Mouse (Mus musculus): Measurements from ENCODE around the gene Pde4dip.

Gene Pde4dip

DNA sequence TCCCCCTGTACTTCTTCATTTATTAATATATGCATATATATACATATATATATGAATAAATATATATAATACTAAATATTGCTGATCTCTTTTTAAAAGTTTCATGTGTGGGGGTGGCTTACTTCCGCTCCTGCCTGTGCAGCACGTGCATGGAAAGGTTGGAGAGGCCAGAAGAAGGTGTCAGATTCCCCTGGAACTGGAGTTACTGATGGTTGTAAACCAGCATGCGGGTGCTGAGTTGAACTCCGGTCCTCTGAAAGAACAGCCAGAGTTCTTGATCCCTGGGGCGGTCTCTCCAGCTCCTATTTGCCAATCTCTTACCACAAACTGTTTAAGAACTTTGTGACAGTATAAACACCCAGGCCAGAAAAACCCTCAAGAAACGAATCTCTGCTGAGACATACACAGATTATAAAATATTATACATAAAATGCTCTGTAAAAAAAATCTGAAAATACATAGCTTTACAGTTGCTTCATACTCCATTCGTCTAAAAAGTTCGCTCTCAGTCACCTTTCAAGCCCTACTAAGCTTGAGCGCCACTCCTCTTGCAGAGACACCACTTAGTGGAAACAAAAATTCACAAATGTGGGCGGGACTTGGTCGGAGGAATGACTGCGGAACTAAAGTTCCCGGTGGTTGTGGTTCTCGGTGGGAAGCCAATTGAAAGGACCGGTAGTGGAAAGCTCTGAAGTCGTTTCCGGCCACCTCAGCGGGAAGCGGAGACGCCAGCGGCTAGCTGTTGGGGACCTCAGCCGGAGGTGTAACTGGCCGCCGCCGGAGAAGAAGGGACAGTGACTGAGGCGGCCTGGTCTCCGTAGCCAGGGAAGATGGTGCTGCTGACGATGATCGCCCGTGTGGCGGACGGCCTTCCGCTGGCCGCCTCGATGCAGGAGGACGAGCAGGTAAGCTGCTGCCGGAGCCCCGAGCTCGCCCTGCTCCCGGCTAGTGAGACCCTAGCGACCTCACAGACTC lies 12.3 kb upstream of the Pde4dip start, which contains the start of gene Sec22b:
TSS of gene Sec22b (plus strand) at position 675 of the 975 bp plus-strand sequence.
- peak; percentile 68 for DNase-seq (ENCODE audit: extremely low read depth, low read depth, low spot score)

DNA sequence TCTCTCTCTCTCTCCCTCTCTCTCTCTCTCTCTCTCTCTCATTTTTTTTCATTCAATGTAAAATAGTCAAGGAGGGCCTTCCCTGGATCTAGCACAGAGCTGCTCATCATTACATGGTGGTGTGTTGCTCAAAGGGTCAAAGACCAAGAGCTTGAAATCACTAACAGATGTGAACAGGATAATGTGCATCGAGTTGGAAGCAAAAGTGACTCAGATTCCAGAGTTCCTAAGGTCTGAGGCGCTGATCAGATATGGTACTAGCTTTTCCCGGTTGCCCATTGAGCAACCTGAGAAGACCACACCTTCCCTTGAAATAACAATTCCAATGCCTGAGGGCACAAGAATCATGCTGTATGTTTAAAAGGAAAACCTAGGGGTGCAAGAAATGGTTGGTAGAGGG lies 9.9 kb upstream of the Pde4dip start:
- no peak for DNase-seq (ENCODE audit: extremely low read depth, low read depth, low spot score)

DNA sequence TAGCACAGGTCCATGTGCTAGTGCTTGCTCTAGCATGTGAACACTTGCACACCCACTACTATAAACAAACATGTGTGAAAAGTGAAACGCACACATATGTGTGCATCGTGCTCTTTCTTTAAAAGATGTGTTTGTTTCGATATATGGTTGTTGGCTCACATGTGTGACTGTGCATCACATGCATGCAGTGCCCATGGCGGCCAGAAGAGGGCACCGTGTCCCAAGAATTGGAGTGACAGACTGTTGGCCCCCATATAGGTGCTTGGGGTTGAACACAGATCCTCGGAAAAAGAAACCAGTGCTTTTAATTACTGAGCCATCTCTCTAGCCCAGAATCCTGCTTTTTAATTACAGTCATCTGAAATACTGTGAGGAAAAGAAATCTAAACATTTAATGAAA lies 6.2 kb upstream of the Pde4dip start:
- DNase-seq (ENCODE audit: extremely low read depth, low read depth, low spot score): no peak

DNA sequence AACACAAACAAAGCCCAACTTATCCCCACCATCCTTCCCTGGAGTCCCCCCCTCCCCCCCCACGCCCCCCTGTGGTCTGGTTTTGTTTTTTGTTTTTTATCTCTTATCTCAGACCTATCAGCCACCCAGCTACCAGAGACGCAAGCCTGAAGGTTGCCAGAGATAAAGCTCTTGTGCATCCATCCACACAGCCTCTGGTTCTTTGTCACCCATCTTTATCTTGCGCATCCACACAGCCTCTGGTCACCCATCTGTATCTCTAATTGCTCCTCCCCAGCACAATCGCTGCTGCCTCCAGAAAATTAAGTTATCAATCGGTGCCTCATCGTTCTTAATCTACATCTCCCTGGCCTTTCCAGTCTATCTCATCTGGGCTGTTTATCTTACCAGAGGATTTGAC lies 1.7 kb upstream of the Pde4dip start:
- no peak for DNase-seq (ENCODE audit: extremely low read depth, low read depth, low spot score)

DNA sequence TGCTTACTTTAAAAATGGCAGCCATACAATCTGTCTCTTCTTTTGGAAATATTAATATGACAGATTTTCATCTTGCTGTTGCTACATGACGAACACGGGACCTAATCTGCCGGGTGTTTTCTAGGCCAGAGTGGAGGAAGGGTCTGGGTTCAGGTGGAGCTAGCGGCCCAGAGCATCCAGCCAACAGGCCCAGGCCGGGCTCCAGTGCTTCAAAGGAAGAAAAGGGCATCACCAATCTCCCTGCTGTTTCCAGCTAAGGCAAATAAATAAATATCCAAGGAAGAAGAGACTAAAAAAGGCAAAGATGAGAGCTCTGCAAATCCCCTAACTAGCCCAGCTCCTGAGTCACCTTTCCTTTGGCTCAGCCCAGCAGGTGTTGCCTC lies 731 bp downstream of the Pde4dip start:
- no peak for DNase-seq (ENCODE audit: extremely low read depth, low read depth, low spot score)

DNA sequence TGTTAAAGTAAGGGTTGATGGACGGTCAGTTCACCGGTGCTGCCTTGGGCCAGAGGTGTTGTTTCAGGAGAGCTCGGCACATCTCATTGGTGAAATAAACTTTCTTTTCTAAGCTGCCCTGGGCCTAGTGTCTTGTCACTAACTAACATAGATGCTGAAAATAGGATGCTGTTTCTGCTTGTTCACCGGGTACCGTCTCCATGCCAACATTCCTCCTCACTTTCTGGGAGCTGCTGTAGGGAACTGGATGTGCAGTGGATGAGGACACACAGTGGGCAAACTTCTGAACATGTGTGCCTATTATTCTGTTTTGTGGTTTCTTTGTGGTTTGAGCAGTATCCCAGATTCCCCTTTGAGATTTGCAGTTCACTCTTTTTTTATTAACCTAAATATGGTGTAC lies 6.9 kb downstream of the Pde4dip start:
- no peak for DNase-seq (ENCODE audit: extremely low read depth, low read depth, low spot score)

DNA sequence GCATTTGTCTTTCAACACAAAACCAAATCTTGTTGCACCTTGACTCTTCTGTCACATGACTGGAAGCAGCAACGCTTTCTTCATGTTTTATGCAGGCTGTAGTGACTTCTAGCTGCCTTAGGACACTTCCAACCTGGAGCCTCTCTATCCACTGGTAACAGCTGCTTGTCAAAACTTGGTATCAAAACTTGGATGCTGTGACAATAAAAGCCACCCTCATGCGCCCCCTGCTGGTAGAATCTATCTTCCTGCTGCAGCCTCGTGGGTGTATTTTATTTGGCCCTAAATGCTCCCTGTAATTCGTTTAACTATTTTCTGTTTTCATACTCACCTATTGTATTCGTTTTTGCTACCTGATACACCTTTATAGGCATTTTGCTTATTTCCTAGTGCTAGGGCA lies 9.3 kb downstream of the Pde4dip start:
- no peak for DNase-seq (ENCODE audit: extremely low read depth, low read depth, low spot score)

DNA sequence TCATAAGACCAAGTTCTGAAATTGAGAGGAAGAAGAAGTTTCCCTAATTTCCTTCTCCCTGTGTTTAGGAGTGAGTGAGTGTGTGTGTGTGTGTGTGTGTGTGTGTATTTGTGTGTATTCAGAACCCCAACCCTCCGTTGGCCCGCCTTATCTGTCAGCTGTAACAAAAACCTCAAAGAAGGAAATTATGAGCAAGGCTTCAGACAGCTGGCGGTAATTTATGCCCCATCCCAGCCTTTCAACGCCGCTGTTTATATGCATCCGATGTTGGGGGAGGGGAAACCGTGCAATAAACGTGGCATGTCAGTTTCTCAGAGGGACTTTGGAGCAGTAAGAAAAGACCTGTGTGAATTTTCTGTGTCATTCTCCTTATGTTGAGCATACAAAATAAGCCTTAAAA lies 12.2 kb downstream of the Pde4dip start:
- no peak for DNase-seq (ENCODE audit: extremely low read depth, low read depth, low spot score)

DNA sequence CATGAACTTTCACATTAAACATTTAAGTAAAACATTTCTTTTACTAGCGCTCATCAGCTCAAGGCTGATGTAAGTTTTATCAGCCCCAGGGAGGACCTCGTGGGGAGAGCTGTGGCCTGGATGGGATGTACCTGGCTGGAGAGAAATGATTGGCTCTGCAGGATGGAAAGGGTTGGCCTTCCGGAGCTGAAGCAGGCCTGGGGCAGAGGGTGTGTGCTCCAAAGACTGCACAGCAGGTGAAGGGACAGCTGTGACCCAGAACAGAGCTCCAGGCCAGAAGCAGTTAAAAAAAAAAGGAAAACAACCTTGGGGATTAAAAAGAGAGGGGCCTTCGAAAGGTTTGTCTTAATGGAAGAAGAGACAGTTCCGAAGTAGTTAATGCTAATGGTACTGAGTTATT lies 13.7 kb downstream of the Pde4dip start:
- DNase-seq (ENCODE audit: extremely low read depth, low read depth, low spot score): no peak

DNA sequence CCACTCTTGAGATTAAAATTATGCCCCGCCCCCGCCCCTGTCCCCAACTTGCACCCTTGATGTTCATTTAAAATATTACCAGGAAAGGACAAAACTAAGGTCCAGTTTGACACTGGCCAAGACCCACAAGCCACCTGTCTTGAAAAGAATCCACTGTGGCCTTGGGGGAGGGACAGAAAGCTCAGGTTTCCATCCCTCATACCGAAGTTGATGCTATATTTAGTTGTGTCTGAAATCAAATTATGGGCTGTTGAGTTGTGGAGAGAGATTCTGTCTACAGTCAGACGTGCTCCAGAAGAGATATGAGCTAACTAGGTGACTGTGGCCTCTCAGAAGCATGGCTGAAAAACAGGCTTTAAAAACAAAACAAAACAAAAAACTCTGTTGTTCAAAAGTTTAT lies 18.8 kb downstream of the Pde4dip start:
- DNase-seq (ENCODE audit: extremely low read depth, low read depth, low spot score): no peak

DNA sequence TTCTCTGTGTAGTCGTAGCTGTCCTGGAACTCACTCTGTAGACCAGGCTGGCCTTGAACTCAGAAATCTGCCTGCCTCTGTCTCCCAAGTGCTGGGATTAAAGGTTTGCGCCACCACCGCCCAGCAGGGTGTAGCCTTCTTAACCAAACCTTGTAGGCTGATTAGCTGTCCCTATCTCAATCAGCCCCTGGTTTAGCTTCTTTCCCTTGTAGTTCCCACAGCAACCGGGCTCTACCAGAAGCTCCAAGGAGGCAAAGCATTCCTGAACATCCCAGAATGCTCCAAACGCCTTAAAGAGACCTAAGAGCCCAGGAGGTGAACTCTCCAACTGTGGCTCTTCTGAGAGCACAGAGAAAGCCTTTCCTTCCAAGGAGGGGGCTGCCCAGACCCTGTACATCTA lies 19.8 kb downstream of the Pde4dip start:
- DNase-seq (ENCODE audit: extremely low read depth, low read depth, low spot score): no peak

DNA sequence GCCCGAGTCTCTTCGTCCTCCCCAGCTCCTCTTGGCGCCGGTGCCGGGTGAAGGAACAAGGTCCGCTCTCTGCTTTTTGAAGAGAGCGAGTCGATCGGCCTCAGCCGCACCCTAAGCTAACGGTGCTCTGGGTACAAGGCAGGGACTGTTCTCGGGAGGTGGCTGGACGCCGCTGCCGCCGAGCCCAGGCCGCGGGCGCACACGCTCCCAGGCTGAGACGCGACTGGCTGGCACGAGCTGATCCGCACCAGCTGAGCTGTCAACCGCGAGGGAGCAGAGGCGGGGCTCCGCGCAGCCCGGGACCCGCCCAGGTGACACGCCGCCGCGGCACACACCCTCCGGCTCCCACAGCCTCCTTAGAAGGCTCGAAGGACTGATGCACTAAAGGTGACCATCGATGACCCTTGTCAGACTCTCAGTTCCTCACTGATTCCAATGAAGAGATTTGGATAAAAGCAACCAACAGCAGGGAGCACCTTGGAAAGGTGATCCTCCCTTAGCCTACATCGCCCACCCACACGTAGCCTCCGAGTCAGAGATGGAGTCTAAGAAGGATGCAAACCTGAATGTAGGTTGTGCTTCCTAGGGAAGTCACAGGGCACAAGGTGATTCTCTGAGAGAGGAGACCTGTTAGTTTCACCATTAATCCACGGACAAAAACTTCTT lies 20.4 kb downstream of the Pde4dip start:
- DNase-seq (ENCODE audit: extremely low read depth, low read depth, low spot score): no peak

DNA sequence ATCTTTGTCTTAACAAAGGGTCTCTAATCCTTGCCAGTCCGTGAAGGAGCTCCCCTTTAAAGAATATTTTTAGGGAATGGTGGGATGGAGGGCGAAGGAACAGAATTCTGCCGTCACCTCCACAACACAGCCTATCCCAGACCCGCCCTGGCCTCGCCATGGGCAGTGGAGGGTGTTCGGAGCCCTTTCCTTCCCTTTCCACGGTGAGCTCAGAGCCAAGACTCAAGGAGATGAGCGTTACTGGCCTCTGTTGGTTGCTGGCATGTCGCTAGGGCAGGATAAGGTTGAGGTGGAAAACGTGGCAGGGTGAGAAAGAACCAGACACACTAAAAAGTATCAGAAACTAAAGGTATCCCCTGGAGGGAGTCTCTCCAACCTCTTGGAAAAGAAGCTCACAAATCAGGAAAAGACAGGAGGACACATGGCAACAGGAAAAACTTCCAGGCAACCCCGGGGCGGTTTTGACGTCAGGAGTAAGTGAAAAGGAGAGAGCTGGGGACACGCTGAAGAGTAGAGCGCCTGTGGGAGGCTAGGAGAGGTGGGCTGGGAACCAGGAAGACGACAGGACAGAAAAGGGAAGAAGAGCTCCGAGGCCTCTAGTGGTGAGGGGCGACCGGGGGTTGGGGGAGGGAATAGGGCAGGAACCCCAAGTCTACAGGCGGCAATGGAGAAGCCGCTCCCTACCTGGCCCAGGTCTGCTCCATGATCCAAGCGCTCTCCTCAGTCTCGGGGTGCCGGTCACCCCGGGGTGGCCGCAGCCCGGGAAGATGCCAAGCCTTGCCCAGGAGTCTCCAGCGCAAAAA lies 21.1 kb downstream of the Pde4dip start:
- DNase-seq (ENCODE audit: extremely low read depth, low read depth, low spot score): no peak

DNA sequence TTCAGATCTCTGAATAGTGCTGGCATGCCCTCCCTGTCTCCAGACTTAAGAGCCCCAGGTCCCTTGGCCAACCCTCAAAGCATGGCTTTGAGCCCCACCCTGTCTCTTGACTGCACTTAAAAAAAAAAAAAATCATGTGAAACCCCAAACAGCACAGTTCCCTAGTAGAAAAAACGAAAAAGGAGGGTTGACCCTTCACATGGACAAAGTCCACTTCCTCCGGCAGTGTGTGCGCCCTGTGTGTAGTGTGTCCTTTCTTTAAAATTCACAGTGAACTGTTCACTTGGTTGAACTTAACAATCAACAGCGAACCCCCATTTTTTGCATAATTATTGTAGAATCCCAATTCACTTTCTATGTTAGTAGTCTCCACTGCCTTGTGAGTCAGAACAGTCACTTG lies 21.8 kb downstream of the Pde4dip start:
- DNase-seq (ENCODE audit: extremely low read depth, low read depth, low spot score): no peak

DNA sequence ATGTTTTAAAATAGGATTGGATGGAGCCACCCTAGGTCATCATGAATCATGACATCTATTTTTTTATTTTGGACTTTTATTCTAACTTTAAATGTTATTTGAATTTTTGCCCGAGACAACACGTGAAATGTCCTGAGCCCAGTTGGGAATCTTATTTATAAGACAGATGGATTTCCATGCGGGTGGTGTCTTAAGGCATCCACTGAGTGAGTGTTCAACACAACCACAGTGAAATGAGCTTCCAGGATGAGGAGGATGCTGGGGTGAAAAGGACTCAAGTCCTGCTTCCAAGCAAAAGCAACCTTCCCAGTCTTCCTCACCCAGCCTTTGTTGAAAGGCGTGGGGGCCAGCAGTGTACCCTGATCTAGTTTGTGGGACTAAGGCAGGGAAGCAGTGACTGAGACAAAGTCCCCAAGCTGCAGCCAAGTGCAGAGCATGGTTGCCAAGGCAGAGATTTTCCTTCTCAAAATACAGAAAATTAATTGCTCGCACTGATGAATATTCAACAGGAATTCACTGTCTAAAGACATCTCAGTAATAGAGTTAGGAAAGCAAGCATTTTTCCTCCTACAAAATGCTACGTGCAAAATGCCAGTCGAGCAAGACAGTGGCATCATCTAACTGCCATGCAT lies 27.6 kb downstream of the Pde4dip start:
- DNase-seq (ENCODE audit: extremely low read depth, low read depth, low spot score): no peak

DNA sequence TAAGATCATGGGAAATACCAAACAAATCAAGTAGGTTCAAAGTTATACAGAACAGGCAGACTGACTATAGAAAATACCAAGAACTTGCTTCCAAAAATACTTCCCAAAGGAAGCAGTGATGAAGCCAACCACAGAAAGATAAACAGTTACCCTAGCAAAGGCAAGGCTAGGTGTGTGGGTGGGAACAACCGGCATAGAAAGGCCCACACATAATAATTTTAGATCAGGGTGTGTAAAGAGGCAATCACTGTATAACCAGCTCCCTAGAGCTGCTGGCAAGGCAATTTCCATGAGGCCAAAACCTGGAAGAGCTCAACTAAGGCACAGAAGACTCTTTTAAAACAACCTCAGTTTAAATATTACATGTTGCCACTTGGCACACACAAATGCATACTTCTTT lies 29.1 kb downstream of the Pde4dip start:
- no peak for DNase-seq (ENCODE audit: extremely low read depth, low read depth, low spot score)

DNA sequence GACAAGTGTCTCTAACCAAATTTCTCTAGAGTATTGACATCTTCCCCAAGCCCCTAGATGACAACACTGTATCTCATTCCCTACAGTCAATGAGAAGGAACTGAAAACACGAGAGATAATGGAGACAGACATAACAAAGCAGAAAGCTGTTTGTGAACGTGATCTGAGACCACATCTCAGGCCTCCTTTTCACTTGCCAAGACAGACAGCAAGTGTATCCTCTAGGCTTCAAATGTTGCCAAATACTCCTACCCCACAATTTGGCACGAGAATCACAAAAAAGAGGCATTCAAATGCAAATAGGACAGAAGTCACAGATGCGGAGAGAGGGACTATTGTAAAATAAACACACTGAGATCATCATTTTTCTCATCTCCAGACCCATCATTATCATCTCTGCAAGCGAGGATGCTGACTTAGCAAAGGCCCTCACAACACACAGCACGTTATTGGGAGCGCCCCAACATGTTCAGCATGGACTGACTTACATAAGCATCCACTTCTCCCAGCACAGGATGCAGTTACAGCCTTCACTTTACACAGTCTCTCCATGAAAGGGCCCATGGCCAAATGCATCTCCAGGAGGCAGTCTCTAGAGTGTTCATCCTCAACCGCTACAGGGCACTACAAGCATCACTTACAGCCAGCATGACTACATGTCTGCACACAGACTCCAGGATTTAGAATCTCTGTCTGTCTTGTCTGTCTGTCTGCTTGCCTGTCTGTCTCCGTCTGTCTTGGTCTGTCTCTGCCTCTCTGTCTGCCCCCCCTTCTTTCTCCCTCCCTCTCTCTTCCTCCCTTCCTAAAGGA lies 33.7 kb downstream of the Pde4dip start:
- no peak for DNase-seq (ENCODE audit: extremely low read depth, low read depth, low spot score)

DNA sequence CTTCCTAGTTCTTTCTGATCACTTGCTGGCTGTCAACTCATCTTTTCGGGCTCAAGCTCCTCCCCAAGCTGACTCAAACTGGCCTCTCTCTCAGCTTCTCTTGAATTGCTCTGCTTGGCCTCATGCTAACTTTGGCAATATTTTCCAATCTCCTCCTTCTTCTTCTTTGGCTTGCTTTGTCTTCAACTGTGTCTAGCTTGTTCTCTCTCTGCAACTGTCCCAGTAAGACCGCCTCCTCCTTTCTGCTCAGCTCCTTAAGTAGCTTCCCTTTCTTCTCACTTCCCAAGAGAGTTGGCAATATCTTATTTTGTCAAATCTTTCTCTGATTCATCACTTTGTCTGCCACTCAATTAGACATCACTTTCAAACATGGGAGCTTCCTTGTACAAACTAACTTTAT lies 36.7 kb downstream of the Pde4dip start:
- no peak for DNase-seq (ENCODE audit: extremely low read depth, low read depth, low spot score)

DNA sequence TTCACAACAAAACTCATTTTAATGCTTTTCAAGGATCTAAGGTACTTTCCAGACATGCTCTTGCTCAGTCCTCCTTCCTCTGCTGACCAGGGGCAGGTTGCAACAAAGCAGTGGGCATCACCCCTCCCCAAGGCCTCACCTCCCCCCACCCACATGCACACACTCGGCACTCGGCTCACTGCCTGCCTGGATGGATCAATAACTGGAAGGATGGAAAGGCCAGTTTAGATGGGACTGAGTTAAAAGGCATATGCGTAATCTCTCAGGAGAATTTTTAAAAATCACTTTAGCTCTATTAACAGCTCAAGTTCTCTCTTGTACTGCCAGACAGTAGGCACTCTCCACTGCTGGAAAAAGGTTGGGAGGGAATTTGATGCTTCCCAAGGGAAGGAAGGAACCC lies 40.9 kb downstream of the Pde4dip start:
- no peak for DNase-seq (ENCODE audit: extremely low read depth, low read depth, low spot score)

DNA sequence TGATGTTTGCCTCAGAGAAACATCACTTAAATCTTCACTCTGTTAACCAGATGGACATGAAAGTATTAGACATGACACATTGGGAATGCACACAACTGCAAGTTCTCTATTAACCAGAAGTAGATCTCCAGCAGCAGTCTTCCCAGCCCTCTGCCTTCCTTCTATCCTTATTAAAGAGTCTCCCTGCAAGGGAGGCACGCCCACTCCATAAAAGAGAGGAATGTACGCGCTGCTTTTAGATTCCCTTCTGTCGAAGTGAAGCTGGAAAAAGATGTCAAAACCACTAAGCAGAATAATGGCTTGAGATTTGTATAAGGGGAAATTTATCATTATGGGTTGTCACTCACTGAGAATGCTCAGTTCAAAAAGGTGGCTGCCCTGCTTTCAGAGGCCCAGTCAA lies 42.1 kb downstream of the Pde4dip start:
- no peak for DNase-seq (ENCODE audit: extremely low read depth, low read depth, low spot score)
